Mouse (Mus musculus) brain, embryonic 14.5 days (tissue): ENCODE data around the gene Nrxn3.

Experiments used
- CTCF ChIP-seq: fragments of 200-500 bp; IDR thresholded peaks from 2 replicates; pipeline ENCODE4 v1.5.1; 2012; ENCODE audit warnings: inconsistent platforms, mild to moderate bottlenecking, moderate library complexity, borderline replicate concordance; ENCODE audit not compliant: insufficient read depth, insufficient read length; ENCODE audit errors: extremely low read depth
- POLR2A ChIP-seq: fragments of 200-500 bp; IDR thresholded peaks from 2 replicates; pipeline ENCODE4 v1.6.1; 2012; ENCODE audit warnings: mild to moderate bottlenecking, inconsistent platforms, borderline replicate concordance; ENCODE audit not compliant: poor library complexity, insufficient read depth, insufficient read length, severe bottlenecking; ENCODE audit errors: extremely low read depth

DNA sequence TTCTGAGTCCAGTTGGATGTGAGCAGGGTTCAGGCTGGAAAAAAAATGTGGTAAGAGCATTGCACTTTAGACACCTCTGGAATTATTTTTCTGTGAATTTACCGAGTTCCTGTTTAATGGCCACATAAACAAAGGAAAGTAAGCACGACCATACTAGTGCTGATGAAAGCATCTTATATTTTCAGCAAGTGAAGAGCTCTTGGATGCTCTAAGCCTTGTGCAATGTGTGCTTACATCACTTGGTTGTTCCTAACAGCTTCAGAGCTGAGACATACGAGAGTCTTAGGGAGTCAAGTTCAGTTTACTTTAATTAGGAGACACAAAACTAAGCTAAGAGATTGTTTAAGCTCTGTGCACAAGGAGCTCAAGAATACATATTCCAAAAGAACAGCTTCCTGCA, 1231.0 kb downstream of the Nrxn3 start:
- no peak for TF ChIP-seq POLR2A
- TF ChIP-seq CTCF = no peak
